Mouse (Mus musculus): Measurements from ENCODE around the gene Dbx1. TPM values are rescaled to one million over a fixed set of nuclear protein-coding genes. Genes with fewer than 3 reads are reported as not detected.

Gene Dbx1
- polyA plus RNA-seq, 1 experiment = not detected

GRCm38 (mm10) chr7:49620160-49620559 is 16.5 kb downstream of the Dbx1 start:
- no peak for TF ChIP-seq CTCF (IDR thresholded peaks at IDR 0.05; ENCODE audit: extremely low read depth, insufficient read length, insufficient replicate concordance, low read depth, low read length)
- no peak for TF ChIP-seq POLR2A (IDR thresholded peaks at IDR 0.05; ENCODE audit: low read depth, low read length)
- 80% methylated on average over 1 of the region's 1 CpGs for WGBS

GRCm38 (mm10) chr7:49617087-49617486 is 19.6 kb downstream of the Dbx1 start:
- H3K27ac ChIP-seq (ENCODE audit: insufficient read depth, low read depth, low read length) = no peak overlapping the region
- TF ChIP-seq CTCF (IDR thresholded peaks at IDR 0.05; ENCODE audit: extremely low read depth, insufficient read length, insufficient replicate concordance, low read depth, low read length) (no peak), POLR2A (IDR thresholded peaks at IDR 0.05; ENCODE audit: low read depth, low read length) (no peak)
- no peaks in the 10 kb centered on the region for H3K36me3 ChIP-seq (ENCODE audit: control insufficient read depth, insufficient read depth, low read length)
- H3K4me1 ChIP-seq (ENCODE audit: control insufficient read depth, insufficient read depth, insufficient read length, low read length) = no peaks in the 10 kb centered on the region
- 72% methylated on average over 4 of the region's 4 CpGs for WGBS
- H3K4me3 ChIP-seq (ENCODE audit: low read depth, low read length) = no peak overlapping the region
- no peaks in the 10 kb centered on the region for H3K27me3 ChIP-seq (ENCODE audit: control insufficient read depth, insufficient read depth, low read length)

More at GRCm38 (mm10) chr7:49620160-49620559, 16.5 kb downstream of the Dbx1 start:
- Histone ChIP-seq H3K27me3 (ENCODE audit: control insufficient read depth, insufficient read depth, low read length) (no peaks in the 10 kb centered on the region), H3K4me1 (ENCODE audit: control insufficient read depth, insufficient read depth, insufficient read length, low read length) (no peaks in the 10 kb centered on the region), H3K27ac (ENCODE audit: insufficient read depth, low read depth, low read length) (no peak overlapping the region), H3K4me3 (ENCODE audit: low read depth, low read length) (no peak overlapping the region), H3K36me3 (ENCODE audit: control insufficient read depth, insufficient read depth, low read length) (no peaks in the 10 kb centered on the region)

- H3K4me3 ChIP-seq (ENCODE audit: low read depth, low read length) = no peak overlapping the region
- TF ChIP-seq POLR2A (IDR thresholded peaks at IDR 0.05; ENCODE audit: low read depth, low read length) (no peak), CTCF (IDR thresholded peaks at IDR 0.05; ENCODE audit: extremely low read depth, insufficient read length, insufficient replicate concordance, low read depth, low read length) (peak; percentile 77; the same call in 1 of the 2 replicates)
- H3K27ac ChIP-seq (ENCODE audit: insufficient read depth, low read depth, low read length) = no peak overlapping the region
- H3K36me3 ChIP-seq (ENCODE audit: control insufficient read depth, insufficient read depth, low read length) = no peaks in the 10 kb centered on the region
- no peaks in the 10 kb centered on the region for H3K27me3 ChIP-seq (ENCODE audit: control insufficient read depth, insufficient read depth, low read length)
- WGBS = 4% methylated on average over 7 of the region's 7 CpGs
- H3K4me1 ChIP-seq (ENCODE audit: control insufficient read depth, insufficient read depth, insufficient read length, low read length) = no peaks in the 10 kb centered on the region
These were observed 20.4 kb downstream of the Dbx1 start for GRCm38 (mm10) chr7:49616258-49616735.

- peaks cover 2% of the 10 kb centered on the region; the same call in 1 of the 2 replicates for H3K36me3 ChIP-seq (ENCODE audit: control insufficient read depth, insufficient read depth, low read length)
- H3K4me1 ChIP-seq (ENCODE audit: control insufficient read depth, insufficient read depth, insufficient read length, low read length) = no peaks in the 10 kb centered on the region
- H3K27me3 ChIP-seq (ENCODE audit: control insufficient read depth, insufficient read depth, low read length) = no peaks in the 10 kb centered on the region
- TF ChIP-seq CTCF (IDR thresholded peaks at IDR 0.05; ENCODE audit: extremely low read depth, insufficient read length, insufficient replicate concordance, low read depth, low read length) (no peak), POLR2A (IDR thresholded peaks at IDR 0.05; ENCODE audit: low read depth, low read length) (no peak)
- no peak overlapping the region for H3K4me3 ChIP-seq (ENCODE audit: low read depth, low read length)
- no peak overlapping the region for H3K27ac ChIP-seq (ENCODE audit: insufficient read depth, low read depth, low read length)
- 83% methylated on average over 15 of the region's 15 CpGs for WGBS
These were observed 31.5 kb downstream of the Dbx1 start for GRCm38 (mm10) chr7:49604965-49605795.

- H3K4me3 ChIP-seq (ENCODE audit: low read depth, low read length) = no peak overlapping the region
- 96% methylated on average over 14 of the region's 14 CpGs for WGBS
- TF ChIP-seq POLR2A (IDR thresholded peaks at IDR 0.05; ENCODE audit: low read depth, low read length) = no peak
- TF ChIP-seq CTCF (IDR thresholded peaks at IDR 0.05; ENCODE audit: extremely low read depth, insufficient read length, insufficient replicate concordance, low read depth, low read length) = no peak
- no peaks in the 10 kb centered on the region for H3K27me3 ChIP-seq (ENCODE audit: control insufficient read depth, insufficient read depth, low read length)
- H3K4me1 ChIP-seq (ENCODE audit: control insufficient read depth, insufficient read depth, insufficient read length, low read length) = no peaks in the 10 kb centered on the region
- no peak overlapping the region for H3K27ac ChIP-seq (ENCODE audit: insufficient read depth, low read depth, low read length)
- H3K36me3 ChIP-seq (ENCODE audit: control insufficient read depth, insufficient read depth, low read length) = peaks cover 2% of the 10 kb centered on the region; the same call in 1 of the 2 replicates
These were observed 32.4 kb downstream of the Dbx1 start for GRCm38 (mm10) chr7:49604244-49604643.

GRCm38 (mm10) chr7:49601191-49601975 is 35.3 kb downstream of the Dbx1 start:
- Histone ChIP-seq H3K36me3 (ENCODE audit: control insufficient read depth, insufficient read depth, low read length) (peaks cover 6% of the 10 kb centered on the region), H3K4me1 (ENCODE audit: control insufficient read depth, insufficient read depth, insufficient read length, low read length) (no peaks in the 10 kb centered on the region), H3K4me3 (ENCODE audit: low read depth, low read length) (no peak overlapping the region), H3K27ac (ENCODE audit: insufficient read depth, low read depth, low read length) (peak overlapping the region; percentile 28; the same call in 1 of the 2 replicates), H3K27me3 (ENCODE audit: control insufficient read depth, insufficient read depth, low read length) (no peaks in the 10 kb centered on the region)
- WGBS = 43% methylated on average over 13 of the region's 13 CpGs
- TF ChIP-seq POLR2A (IDR thresholded peaks at IDR 0.05; ENCODE audit: low read depth, low read length) (no peak), CTCF (IDR thresholded peaks at IDR 0.05; ENCODE audit: extremely low read depth, insufficient read length, insufficient replicate concordance, low read depth, low read length) (peak; percentile 77; the same call in 1 of the 2 replicates)
